Mouse (Mus musculus): ENCODE results near the gene Gria2. TPM values are rescaled to one million over a fixed set of nuclear protein-coding genes. Genes with fewer than 3 reads are reported as not detected.

The Gria2 gene
- polyA plus RNA-seq, 2 experiments, result 5.0 to 6.9 TPM

GRCm38 (mm10) chr3:80823975-80824374 lies 21.3 kb upstream of the Gria2 start:
- H3K9me3 ChIP-seq (ENCODE audit: control insufficient read depth, low read length), result no peaks in the 10 kb centered on the region
- no peaks in the 10 kb centered on the region for H3K27me3 ChIP-seq (ENCODE audit: control insufficient read depth, insufficient read depth, low read length)
- no peak for ATAC-seq (ENCODE audit: low FRiP score, low read depth)
- no peak for DNase-seq (ENCODE audit: low spot score)
- H3K9ac ChIP-seq (ENCODE audit: low read depth, low read length, severe bottlenecking), result no peak overlapping the region
- no peak overlapping the region for H3K27ac ChIP-seq (replicated peaks; ENCODE audit: low read depth, low read length)
- no peaks in the 10 kb centered on the region for H3K36me3 ChIP-seq (ENCODE audit: control insufficient read depth, insufficient read depth, low read length)
- no peaks in the 10 kb centered on the region for H3K4me1 ChIP-seq (ENCODE audit: control insufficient read depth, insufficient read depth, low read length)
- H3K4me3 ChIP-seq (replicated peaks; ENCODE audit: low read length), result no peak overlapping the region
- TF ChIP-seq POLR2A (IDR thresholded peaks at IDR 0.05; ENCODE audit: borderline replicate concordance, extremely low read depth, insufficient read depth, insufficient read length), result no peak
- WGBS, result 91% methylated on average over 1 of the region's 1 CpGs
- H3K4me2 ChIP-seq (replicated peaks; ENCODE audit: low read depth, low read length, severe bottlenecking), result no peak overlapping the region

DNA sequence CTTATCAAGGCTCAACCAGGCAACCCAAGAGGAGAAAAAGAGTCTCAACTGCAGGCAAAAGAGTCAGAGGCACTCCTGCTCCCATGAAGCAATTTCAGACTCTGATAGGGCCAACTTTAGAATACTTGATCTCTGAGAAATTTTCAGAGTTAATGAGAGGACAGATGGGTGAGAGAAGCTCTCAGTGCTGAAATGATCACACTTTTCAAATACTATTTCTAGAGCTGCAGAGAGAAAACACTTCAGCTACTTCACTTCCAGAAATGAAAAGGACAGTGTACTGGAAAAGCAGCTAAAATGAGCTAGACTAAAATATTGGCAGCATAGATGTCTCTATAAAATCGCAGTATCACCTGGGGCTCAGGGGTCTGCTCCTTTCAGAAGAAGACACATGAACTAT lies 16.0 kb upstream of the Gria2 start:
- DNase-seq (ENCODE audit: low spot score), result no peak
- Histone ChIP-seq H3K4me1 (ENCODE audit: control insufficient read depth, insufficient read depth, low read length) (no peaks in the 10 kb centered on the region), H3K9ac (ENCODE audit: low read depth, low read length, severe bottlenecking) (no peak overlapping the region), H3K4me2 (replicated peaks; ENCODE audit: low read depth, low read length, severe bottlenecking) (no peak overlapping the region), H3K4me3 (replicated peaks; ENCODE audit: low read length) (no peak overlapping the region), H3K36me3 (ENCODE audit: control insufficient read depth, insufficient read depth, low read length) (no peaks in the 10 kb centered on the region), H3K27ac (replicated peaks; ENCODE audit: low read depth, low read length) (no peak overlapping the region), H3K9me3 (ENCODE audit: control insufficient read depth, low read length) (no peaks in the 10 kb centered on the region), H3K27me3 (ENCODE audit: control insufficient read depth, insufficient read depth, low read length) (no peaks in the 10 kb centered on the region)
- ATAC-seq (ENCODE audit: low FRiP score, low read depth), result no peak
- no peak for TF ChIP-seq POLR2A (IDR thresholded peaks at IDR 0.05; ENCODE audit: borderline replicate concordance, extremely low read depth, insufficient read depth, insufficient read length)
- WGBS, result 90% methylated on average over 1 of the region's 1 CpGs

DNA sequence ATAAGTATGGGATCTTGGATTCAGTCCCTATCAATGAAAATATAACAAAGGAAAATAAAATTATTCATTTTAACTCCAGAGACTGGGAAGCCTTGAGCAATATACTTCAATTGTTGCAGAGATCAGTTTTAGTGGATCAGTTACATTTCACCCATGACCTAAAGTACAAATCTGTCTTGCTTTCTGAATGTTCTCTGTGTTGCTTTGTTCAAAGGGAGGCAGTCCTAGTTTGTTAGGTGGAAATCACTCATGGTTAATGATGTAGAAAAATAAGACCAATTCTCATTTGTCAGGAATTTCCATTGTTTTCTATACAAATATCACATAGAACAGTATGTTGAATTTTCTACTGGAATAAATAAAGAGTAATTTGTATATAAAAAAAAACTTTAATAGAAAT lies 11.1 kb upstream of the Gria2 start:
- no peak overlapping the region for H3K4me2 ChIP-seq (replicated peaks; ENCODE audit: low read depth, low read length, severe bottlenecking)

DNA sequence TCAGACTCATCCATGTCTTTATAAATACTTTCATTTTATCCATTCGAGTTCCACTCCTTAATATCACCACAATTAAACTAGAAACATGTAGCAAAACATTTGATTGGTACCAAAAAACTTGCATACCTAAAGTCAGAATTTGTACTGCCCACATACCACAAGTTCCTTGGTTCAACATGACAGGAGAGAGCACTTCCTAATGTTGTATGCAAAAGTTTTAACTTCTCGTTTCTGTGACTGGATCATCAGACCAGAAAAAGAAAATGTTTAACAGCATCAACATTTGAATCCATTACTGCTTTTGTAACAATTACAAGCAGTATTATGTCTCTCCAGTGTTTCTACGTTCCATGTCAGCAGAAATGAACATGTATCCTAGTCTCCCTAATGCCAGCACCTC lies 9.6 kb upstream of the Gria2 start:
- H3K36me3 ChIP-seq (ENCODE audit: control insufficient read depth, insufficient read depth, low read length), result no peaks in the 10 kb centered on the region
- ATAC-seq (ENCODE audit: low FRiP score, low read depth) (no peak), DNase-seq (ENCODE audit: low spot score) (no peak)
- no peaks in the 10 kb centered on the region for H3K4me1 ChIP-seq (ENCODE audit: control insufficient read depth, insufficient read depth, low read length)
- 74% methylated on average over 3 of the region's 3 CpGs for WGBS
- H3K9ac ChIP-seq (ENCODE audit: low read depth, low read length, severe bottlenecking), result no peak overlapping the region
- H3K4me2 ChIP-seq (replicated peaks; ENCODE audit: low read depth, low read length, severe bottlenecking), result no peak overlapping the region
- no peak overlapping the region for H3K27ac ChIP-seq (replicated peaks; ENCODE audit: low read depth, low read length)
- no peaks in the 10 kb centered on the region for H3K27me3 ChIP-seq (ENCODE audit: control insufficient read depth, insufficient read depth, low read length)
- H3K4me3 ChIP-seq (replicated peaks; ENCODE audit: low read length), result no peak overlapping the region
- TF ChIP-seq POLR2A (IDR thresholded peaks at IDR 0.05; ENCODE audit: borderline replicate concordance, extremely low read depth, insufficient read depth, insufficient read length), result no peak
- H3K9me3 ChIP-seq (ENCODE audit: control insufficient read depth, low read length), result no peaks in the 10 kb centered on the region

More for the DNA sequence above, 11.1 kb upstream of the Gria2 start:
- Histone ChIP-seq H3K36me3 (ENCODE audit: control insufficient read depth, insufficient read depth, low read length) (no peaks in the 10 kb centered on the region), H3K9me3 (ENCODE audit: control insufficient read depth, low read length) (no peaks in the 10 kb centered on the region), H3K4me3 (replicated peaks; ENCODE audit: low read length) (no peak overlapping the region), H3K27ac (replicated peaks; ENCODE audit: low read depth, low read length) (no peak overlapping the region), H3K4me1 (ENCODE audit: control insufficient read depth, insufficient read depth, low read length) (no peaks in the 10 kb centered on the region), H3K27me3 (ENCODE audit: control insufficient read depth, insufficient read depth, low read length) (no peaks in the 10 kb centered on the region), H3K9ac (ENCODE audit: low read depth, low read length, severe bottlenecking) (no peak overlapping the region)
- TF ChIP-seq POLR2A (IDR thresholded peaks at IDR 0.05; ENCODE audit: borderline replicate concordance, extremely low read depth, insufficient read depth, insufficient read length), result no peak
- ATAC-seq (ENCODE audit: low FRiP score, low read depth) (no peak), DNase-seq (ENCODE audit: low spot score) (no peak)

DNA sequence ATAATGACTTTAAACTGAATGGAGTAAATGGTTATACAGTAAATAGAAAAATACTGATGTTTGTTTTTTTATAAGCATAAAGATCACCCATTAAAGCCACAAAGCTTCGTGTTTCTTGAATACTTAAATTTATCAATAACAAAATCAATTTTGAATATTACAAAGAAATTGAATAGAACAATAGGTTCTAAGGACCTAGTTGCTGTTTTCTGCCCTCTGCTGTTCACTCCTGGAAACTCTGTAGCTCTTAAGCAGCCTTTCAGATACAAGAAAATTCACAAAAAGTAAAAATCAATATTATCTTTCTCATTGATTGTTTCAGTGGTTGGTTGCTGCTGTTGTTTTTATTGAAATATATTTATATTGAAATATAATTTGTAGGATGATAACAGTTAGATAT lies 2.7 kb upstream of the Gria2 start:
- H3K27ac ChIP-seq (replicated peaks; ENCODE audit: low read depth, low read length), result no peak overlapping the region
- TF ChIP-seq POLR2A (IDR thresholded peaks at IDR 0.05; ENCODE audit: borderline replicate concordance, extremely low read depth, insufficient read depth, insufficient read length), result no peak
- no peak overlapping the region for H3K4me3 ChIP-seq (replicated peaks; ENCODE audit: low read length)
- H3K27me3 ChIP-seq (ENCODE audit: control insufficient read depth, insufficient read depth, low read length), result peaks cover 24% of the 10 kb centered on the region
- ATAC-seq (ENCODE audit: low FRiP score, low read depth) (no peak), DNase-seq (ENCODE audit: low spot score) (peak; percentile 40)
- no peaks in the 10 kb centered on the region for H3K36me3 ChIP-seq (ENCODE audit: control insufficient read depth, insufficient read depth, low read length)
- 13% methylated on average over 1 of the region's 1 CpGs for WGBS
- H3K4me1 ChIP-seq (ENCODE audit: control insufficient read depth, insufficient read depth, low read length), result peaks cover 15% of the 10 kb centered on the region
- H3K9ac ChIP-seq (ENCODE audit: low read depth, low read length, severe bottlenecking), result no peak overlapping the region
- H3K4me2 ChIP-seq (replicated peaks; ENCODE audit: low read depth, low read length, severe bottlenecking), result no peak overlapping the region
- H3K9me3 ChIP-seq (ENCODE audit: control insufficient read depth, low read length), result no peaks in the 10 kb centered on the region

DNA sequence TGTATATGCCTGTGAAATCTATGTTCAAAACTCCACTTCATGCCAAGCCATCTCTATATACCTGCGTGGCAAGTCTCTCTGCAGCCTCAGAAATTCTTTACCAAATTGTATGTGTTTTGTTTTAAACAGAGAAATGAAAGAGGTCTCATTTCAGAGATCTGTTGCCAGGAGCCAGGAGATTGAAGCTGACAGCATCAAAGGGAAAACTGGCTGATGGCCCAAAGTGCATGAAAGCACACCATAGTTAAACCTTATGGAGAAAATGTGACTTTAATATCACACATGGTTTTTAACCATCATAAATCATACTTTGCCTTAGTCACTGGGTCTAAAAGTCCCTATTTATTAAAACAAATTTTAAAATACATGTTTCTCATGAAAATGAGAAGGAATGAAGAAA lies 1.2 kb upstream of the Gria2 start:
- ATAC-seq (ENCODE audit: low FRiP score, low read depth), result no peak

More for the DNA sequence above, 1.2 kb upstream of the Gria2 start:
- H3K27me3 ChIP-seq (ENCODE audit: control insufficient read depth, insufficient read depth, low read length), result peaks cover 29% of the 10 kb centered on the region
- H3K9me3 ChIP-seq (ENCODE audit: control insufficient read depth, low read length), result no peaks in the 10 kb centered on the region
- H3K9ac ChIP-seq (ENCODE audit: low read depth, low read length, severe bottlenecking), result no peak overlapping the region
- no peak overlapping the region for H3K4me3 ChIP-seq (replicated peaks; ENCODE audit: low read length)
- no peak for TF ChIP-seq POLR2A (IDR thresholded peaks at IDR 0.05; ENCODE audit: borderline replicate concordance, extremely low read depth, insufficient read depth, insufficient read length)
- 46% methylated on average over 1 of the region's 1 CpGs for WGBS
- H3K27ac ChIP-seq (replicated peaks; ENCODE audit: low read depth, low read length), result no peak overlapping the region
- H3K4me1 ChIP-seq (ENCODE audit: control insufficient read depth, insufficient read depth, low read length), result peaks cover 16% of the 10 kb centered on the region
- no peak overlapping the region for H3K4me2 ChIP-seq (replicated peaks; ENCODE audit: low read depth, low read length, severe bottlenecking)
- DNase-seq (ENCODE audit: low spot score), result no peak
- no peaks in the 10 kb centered on the region for H3K36me3 ChIP-seq (ENCODE audit: control insufficient read depth, insufficient read depth, low read length)

All from limb, embryonic 14.5 days (tissue).